Mouse (Mus musculus) embryo, embryonic 11 days (tissue): Measurements from ENCODE around the gene Fam20a.

Source experiments
- DNase-seq: peaks from one replicate; pipeline ENCODE4 v3.0.0-alpha.2; 2015

The Fam20a gene

GRCm38 (mm10) chr11:109715311-109715781 lies 6.7 kb downstream of the Fam20a start:
- DNase-seq, result peak; percentile 59

GRCm38 (mm10) chr11:109714341-109715247 lies 7.5 kb downstream of the Fam20a start:
- DNase-seq, result no peak

GRCm38 (mm10) chr11:109709501-109709900 lies 12.6 kb downstream of the Fam20a start:
- DNase-seq, result no peak

GRCm38 (mm10) chr11:109708786-109709185 lies 13.3 kb downstream of the Fam20a start:
- no peak for DNase-seq

GRCm38 (mm10) chr11:109707442-109707841 lies 14.6 kb downstream of the Fam20a start:
- DNase-seq, result no peak

GRCm38 (mm10) chr11:109706586-109706985 lies 15.5 kb downstream of the Fam20a start:
- no peak for DNase-seq

GRCm38 (mm10) chr11:109706055-109706412 lies 16.0 kb downstream of the Fam20a start:
- DNase-seq, result no peak

- DNase-seq, result no peak
These were observed 16.6 kb downstream of the Fam20a start for GRCm38 (mm10) chr11:109705336-109706054.

- DNase-seq, result no peak
These were observed 17.5 kb downstream of the Fam20a start for GRCm38 (mm10) chr11:109704311-109705205.

GRCm38 (mm10) chr11:109703845-109704244 lies 18.2 kb downstream of the Fam20a start:
- no peak for DNase-seq

- DNase-seq, result no peak
These were observed 19.9 kb downstream of the Fam20a start for GRCm38 (mm10) chr11:109702031-109702815.

- DNase-seq, result no peak
These were observed 21.3 kb downstream of the Fam20a start for GRCm38 (mm10) chr11:109700761-109701160.

GRCm38 (mm10) chr11:109699784-109700183 lies 22.3 kb downstream of the Fam20a start:
- no peak for DNase-seq

- no peak for DNase-seq
These were observed 23.3 kb downstream of the Fam20a start for GRCm38 (mm10) chr11:109698740-109699139.

GRCm38 (mm10) chr11:109697089-109697643 lies 24.9 kb downstream of the Fam20a start:
- DNase-seq, result no peak

GRCm38 (mm10) chr11:109696519-109696918 lies 25.6 kb downstream of the Fam20a start:
- DNase-seq, result no peak

GRCm38 (mm10) chr11:109692737-109693136 lies 29.3 kb downstream of the Fam20a start:
- no peak for DNase-seq

- DNase-seq, result no peak
These were observed 32.5 kb downstream of the Fam20a start for GRCm38 (mm10) chr11:109689539-109689938.

- DNase-seq, result no peak
These were observed 39.9 kb downstream of the Fam20a start for GRCm38 (mm10) chr11:109682221-109682620.

GRCm38 (mm10) chr11:109681556-109681955 lies 40.5 kb downstream of the Fam20a start:
- DNase-seq, result no peak

GRCm38 (mm10) chr11:109680934-109681333 lies 41.1 kb downstream of the Fam20a start:
- no peak for DNase-seq

GRCm38 (mm10) chr11:109678291-109678690 lies 43.8 kb downstream of the Fam20a start:
- no peak for DNase-seq
